Mouse (Mus musculus) monocyte, adult 5-6 weeks (primary cell): ENCODE measurements around the gene Tie1. TPM values are rescaled to one million over a fixed set of nuclear protein-coding genes. Genes with fewer than 3 reads are reported as not detected.
"Not testable (repeated sequence)": the region's sequence is repeated elsewhere in the genome, so short reads cannot be mapped to it uniquely, and the experiment has no call there.

Experiments used
- ATAC-seq: fragments of 153-309, 156-312 bp; replicated peaks from 2 replicates; pipeline ENCODE4 v1.8.0; 2017; ENCODE audit warnings: mild to moderate bottlenecking; ENCODE audit not compliant: low TSS enrichment, insufficient number of reproducible peaks, severe bottlenecking, poor library complexity, low FRiP score
- total RNA-seq: library from RNA; stranded (forward); fragments of 200-1000, 200-491, 200-594 nt; gene quantifications from 3 replicates; pipeline ENCODE4 v1.2.3, GENCODE M21; 2017

Tie1 gene
- 0.10 TPM in 1 of 3 replicates, not detected in the others for total RNA-seq

- no peak for ATAC-seq
These were observed at the start of gene Tie1 for GRCm38 (mm10) chr4:118489717-118490132. Tie1 (minus strand) TSS chr4:118490061.

- ATAC-seq, result no peak
These were observed 47.9 kb upstream of the Tie1 start for GRCm38 (mm10) chr4:118537801-118538200.

GRCm38 (mm10) chr4:118535610-118536009, 45.7 kb upstream of the Tie1 start:
- no peak for ATAC-seq

GRCm38 (mm10) chr4:118533605-118534004, 43.7 kb upstream of the Tie1 start:
- ATAC-seq, result no peak

- no peak for ATAC-seq
These were observed 43.3 kb upstream of the Tie1 start for GRCm38 (mm10) chr4:118533156-118533555.

GRCm38 (mm10) chr4:118532663-118533062, 42.8 kb upstream of the Tie1 start:
- no peak for ATAC-seq

- ATAC-seq, result no peak
These were observed 37.9 kb upstream of the Tie1 start for GRCm38 (mm10) chr4:118527720-118528119.

- ATAC-seq, result no peak
These were observed 37.4 kb upstream of the Tie1 start for GRCm38 (mm10) chr4:118527335-118527681.

- ATAC-seq, result no peak
These were observed 36.8 kb upstream of the Tie1 start, which contains the start of gene 2610528J11Rik for GRCm38 (mm10) chr4:118526408-118527334. 2610528J11Rik (plus strand) TSS chr4:118526999.

GRCm38 (mm10) chr4:118525779-118526178, 35.9 kb upstream of the Tie1 start:
- no peak for ATAC-seq

- ATAC-seq, result no peak
These were observed 34.1 kb upstream of the Tie1 start for GRCm38 (mm10) chr4:118523976-118524375.

- ATAC-seq, result no peak
These were observed 32.4 kb upstream of the Tie1 start for GRCm38 (mm10) chr4:118522248-118522647.

- no peak for ATAC-seq
These were observed 28.3 kb upstream of the Tie1 start for GRCm38 (mm10) chr4:118518208-118518607.

- ATAC-seq, result no peak
These were observed 27.8 kb upstream of the Tie1 start for GRCm38 (mm10) chr4:118517497-118518146.

- no peak for ATAC-seq
These were observed 27.0 kb upstream of the Tie1 start for GRCm38 (mm10) chr4:118516699-118517496.

- no peak for ATAC-seq
These were observed 19.2 kb upstream of the Tie1 start for GRCm38 (mm10) chr4:118509050-118509449.

GRCm38 (mm10) chr4:118507171-118507570, 17.3 kb upstream of the Tie1 start:
- not testable (repeated sequence) for ATAC-seq

- ATAC-seq, result no peak
These were observed 15.7 kb upstream of the Tie1 start for GRCm38 (mm10) chr4:118505551-118505950.

GRCm38 (mm10) chr4:118500792-118501191, 10.9 kb upstream of the Tie1 start:
- no peak for ATAC-seq
